Mouse (Mus musculus) E14TG2a.4 (cell line): ENCODE data around the gene Tcp11l1.

Source experiments
- CTCF ChIP-seq: conservative IDR thresholded peaks from 2 replicates; pipeline ENCODE4 v1.5.1; 2014; ENCODE audit warnings: low read length
- NANOG ChIP-seq: IDR thresholded peaks from 2 replicates; pipeline ENCODE4 v1.6.1; 2014; ENCODE audit warnings: borderline replicate concordance, low read length, mixed read lengths
- POU5F1 ChIP-seq: IDR thresholded peaks from 2 replicates; pipeline ENCODE4 v1.6.1; 2014; ENCODE audit warnings: low read length, borderline replicate concordance

GRCm38 (mm10) chr2:104658659-104659058, 53.3 kb downstream of the Tcp11l1 start:
- TF ChIP-seq CTCF (no peak), POU5F1 (no peak), NANOG (no peak)
